Mouse (Mus musculus) CH12.LX (cell line): ENCODE data around the gene Taf12. TPM values are rescaled to one million over a fixed set of nuclear protein-coding genes. Genes with fewer than 3 reads are reported as not detected.
A peak's percentile ranks its signal among the peaks of the same experiment; 100 is the strongest.

ENCODE experiments used
- DNase-seq: peaks from one replicate; pipeline ENCODE4 v3.0.0-alpha.2; 2013; ENCODE audit errors: extremely low read depth
- H3K27ac ChIP-seq: 2 replicates; pipeline ENCODE4 v1.5.1; 2012; ENCODE audit warnings: low read depth, mild to moderate bottlenecking, control low read depth, moderate library complexity; ENCODE audit not compliant: insufficient read depth
- H3K27me3 ChIP-seq: replicated peaks from 2 replicates; pipeline ENCODE3; 2012; ENCODE audit warnings: inconsistent platforms
- H3K36me3 ChIP-seq, 2 experiments: replicated peaks in 1 of 2; 2 replicates each; pipeline versions ENCODE3 to v1.6.1; 2012; ENCODE audit warnings: inconsistent platforms in 1 of 2, low read length in 1 of 2, mild to moderate bottlenecking in 1 of 2, mixed read lengths in 1 of 2, moderate library complexity in 1 of 2; ENCODE audit not compliant: control insufficient read depth in 1 of 2, insufficient read depth in 1 of 2
- H3K4me1 ChIP-seq, 2 experiments: 2 replicates each; pipeline ENCODE4 v1.6.1; 2012; ENCODE audit warnings: inconsistent platforms in 1 of 2, moderate library complexity in 1 of 2; ENCODE audit not compliant: insufficient read depth in 2 of 2, control insufficient read depth in 1 of 2
- H3K4me2 ChIP-seq: 2 replicates; pipeline ENCODE4 v1.6.1; 2012; ENCODE audit warnings: low read depth, mild to moderate bottlenecking, control low read depth; ENCODE audit not compliant: poor library complexity, insufficient read depth, severe bottlenecking
- H3K4me3 ChIP-seq, 3 experiments: fragments of 150-350 bp in 1 of 3; sonication (generic) in 1 of 3; replicated peaks in 1 of 3; 2 replicates each; pipeline versions ENCODE3 to v1.5.1; 2011 to 2012; ENCODE audit warnings: low read depth in 2 of 3, low read length in 2 of 3, mild to moderate bottlenecking in 2 of 3, moderate library complexity in 2 of 3, control low read depth in 1 of 3, improper control_type of control experiment in 1 of 3, inconsistent platforms in 1 of 3, mixed read lengths in 1 of 3; ENCODE audit not compliant: poor library complexity in 1 of 3
- H3K79me2 ChIP-seq: replicated peaks from 2 replicates; pipeline ENCODE4 v1.6.1; 2012; ENCODE audit warnings: mild to moderate bottlenecking, moderate library complexity; ENCODE audit not compliant: control insufficient read depth, poor library complexity, insufficient read depth, severe bottlenecking; ENCODE audit errors: extremely low read depth
- H3K9ac ChIP-seq: 2 replicates; pipeline ENCODE4 v1.6.1; 2012; ENCODE audit warnings: low read depth, mild to moderate bottlenecking, control low read depth, moderate library complexity; ENCODE audit not compliant: insufficient read depth
- H3K9me3 ChIP-seq: replicated peaks from 2 replicates; pipeline ENCODE3; 2012; ENCODE audit warnings: low read length, inconsistent platforms, mixed read lengths
- ELF1 ChIP-seq: IDR thresholded peaks from 2 replicates; pipeline ENCODE4 v1.6.1; 2014; ENCODE audit warnings: low read depth, mild to moderate bottlenecking, inconsistent platforms, low read length, improper control_type of control experiment
- ETS1 ChIP-seq: conservative IDR thresholded peaks from 2 replicates; pipeline ENCODE4 v1.6.1; 2012; ENCODE audit warnings: low read depth, mild to moderate bottlenecking, inconsistent platforms, low read length, improper control_type of control experiment, moderate library complexity
- KAT2A ChIP-seq: IDR thresholded peaks from 2 replicates; pipeline ENCODE4 v1.6.1; 2012; ENCODE audit warnings: low read length, improper control_type of control experiment, inconsistent platforms; ENCODE audit not compliant: insufficient replicate concordance
- MAX ChIP-seq: IDR thresholded peaks from 2 replicates; pipeline ENCODE4 v1.6.1; 2011; ENCODE audit warnings: low read length, improper control_type of control experiment
- MEF2A ChIP-seq: IDR thresholded peaks from 2 replicates; pipeline ENCODE4 v1.6.1; 2014; ENCODE audit warnings: low read depth, mild to moderate bottlenecking, inconsistent platforms, low read length, improper control_type of control experiment, borderline replicate concordance
- MXI1 ChIP-seq: IDR thresholded peaks from 2 replicates; pipeline ENCODE4 v1.6.1; 2011; ENCODE audit warnings: mild to moderate bottlenecking, low read depth, low read length, improper control_type of control experiment
- MYC ChIP-seq: IDR thresholded peaks from 2 replicates; pipeline ENCODE4 v1.6.1; 2011; ENCODE audit warnings: low read depth, mild to moderate bottlenecking, improper control_type of control experiment, low read length
- NRF1 ChIP-seq: IDR thresholded peaks from 2 replicates; pipeline ENCODE4 v1.6.1; 2014; ENCODE audit warnings: low read depth, mild to moderate bottlenecking, inconsistent platforms, low read length, improper control_type of control experiment, moderate library complexity
- PAX5 ChIP-seq: IDR thresholded peaks from 2 replicates; pipeline ENCODE4 v1.6.1; 2012; ENCODE audit warnings: low read length, inconsistent platforms, mixed read lengths
- POLR2AphosphoS2 ChIP-seq: IDR thresholded peaks from 2 replicates; pipeline ENCODE4 v1.6.1; 2011; ENCODE audit warnings: low read depth, low read length, improper control_type of control experiment
- SIN3A ChIP-seq: IDR thresholded peaks from 2 replicates; pipeline ENCODE4 v1.6.1; 2012; ENCODE audit warnings: low read length, improper control_type of control experiment, inconsistent platforms
- ZC3H11A ChIP-seq: IDR thresholded peaks from 2 replicates; pipeline ENCODE4 v1.6.1; 2012; ENCODE audit warnings: low read depth, mild to moderate bottlenecking, inconsistent platforms, low read length, improper control_type of control experiment
- ZNF384 ChIP-seq: IDR thresholded peaks from 2 replicates; pipeline ENCODE4 v1.6.1; 2012; ENCODE audit warnings: low read depth, low read length, improper control_type of control experiment, inconsistent platforms
- dilution Hi-C: fragments of 300-500 bp; cut with MboI; formaldehyde crosslinking; loops from 2 replicates; pipeline ENCODE4 v1.14.3; 2020; ENCODE audit warnings: low sequenced_read_pairs; ENCODE audit not compliant: extremely low pct_unique_long_range_greater_than_20kb, extremely low pct_ligation_motif_present
- in situ Hi-C: fragments of 300-500 bp; cut with MboI; formaldehyde crosslinking; loops from 3 replicates; pipeline ENCODE4 v1.14.3; 2019; ENCODE audit warnings: low sequenced_read_pairs, low pct_ligation_motif_present, low pct_unique_long_range_greater_than_20kb, mixed read lengths
- polyA plus RNA-seq: library from polyadenylated mRNA; unstranded; fragments of >175 nt; gene quantifications from 2 replicates; pipeline ENCODE4 v1.2.1, GENCODE M21; 2012; ENCODE audit warnings: low read depth; ENCODE audit not compliant: insufficient read length
- total RNA-seq, 2 experiments: library from RNA; depleted of rRNA; stranded (reverse); fragments of 300-350 nt in 1 of 2; fragments of >200 nt in 1 of 2; gene quantifications; 2 replicates each; pipeline ENCODE4 v1.2.3; 2012 to 2014

Taf12 gene
- total and polyA plus RNA-seq, 3 experiments: 29.8 to 74.7 (median 47.8) TPM

- in situ Hi-C loops: no loop called here
- no peak for DNase-seq
- Histone ChIP-seq H3K27ac (peak overlapping the region; percentile 54; the same call in 1 of the 2 replicates), H3K4me2 (peak overlapping the region; percentile 95), H3K79me2 (peaks cover 57% of the 10 kb centered on the region), H3K9ac (peak overlapping the region; percentile 83), H3K4me1 (peaks cover 16 to 51% of the 10 kb centered on the region in 2 experiments), H3K36me3 (peaks cover 2 to 34% of the 10 kb centered on the region in 2 experiments), H3K9me3 (no peaks in the 10 kb centered on the region), H3K27me3 (no peaks in the 10 kb centered on the region), H3K4me3 (peak overlapping the region; percentile 91 to 95 (median 93))
- dilution Hi-C loops: no loop called here
- TF ChIP-seq SIN3A (peak; percentile 76), ELF1 (peak; percentile 63), ETS1 (no peak), POLR2AphosphoS2 (no peak), PAX5 (no peak), ZC3H11A (no peak), MEF2A (no peak), KAT2A (no peak), NRF1 (peak; percentile 47), ZNF384 (no peak), MYC (peak; percentile 94), MXI1 (peak; percentile 86; the same call in 1 of the 2 replicates), MAX (peak; percentile 82)
These were observed 70.4 kb downstream of the Taf12 start for GRCm38 (mm10) chr4:132344403-132345134.

Other genes with a start within 250 kb of the Taf12 start
- gene Gm10300, start 199.7 kb upstream of the Taf12 start, total RNA-seq (2012; rRNA removed): 0.08 TPM in 2 replicates
- gene Gm10300, start 199.7 kb upstream of the Taf12 start, total RNA-seq (2014; rRNA removed): not detected in 2 replicates
- not detected in 2 replicates for gene Gm10300, start 199.7 kb upstream of the Taf12 start, polyA plus RNA-seq
- 8.4 and 10.0 TPM in 2 replicates for gene Epb41, start 199.1 kb upstream of the Taf12 start, total RNA-seq (2012; rRNA removed)
- 6.0 and 7.1 TPM in 2 replicates for gene Epb41, start 199.1 kb upstream of the Taf12 start, total RNA-seq (2014; rRNA removed)
- 16.5 and 21.6 TPM in 2 replicates for gene Epb41, start 199.1 kb upstream of the Taf12 start, polyA plus RNA-seq
- not detected in 2 replicates for gene Oprd1, start 129.9 kb upstream of the Taf12 start, total RNA-seq (2012; rRNA removed)
- gene Oprd1, start 129.9 kb upstream of the Taf12 start, total RNA-seq (2014; rRNA removed): not detected in 2 replicates
- not detected in 2 replicates for gene Oprd1, start 129.9 kb upstream of the Taf12 start, polyA plus RNA-seq
- 51.6 and 63.8 TPM in 2 replicates for gene Ythdf2, start 62.1 kb upstream of the Taf12 start, total RNA-seq (2012; rRNA removed)
- 53.3 and 56.5 TPM in 2 replicates for gene Ythdf2, start 62.1 kb upstream of the Taf12 start, total RNA-seq (2014; rRNA removed)
- gene Ythdf2, start 62.1 kb upstream of the Taf12 start, polyA plus RNA-seq: 78.3 and 79.4 TPM in 2 replicates
- gene Gmeb1, start 12.8 kb upstream of the Taf12 start, total RNA-seq (2012; rRNA removed): 8.8 and 9.0 TPM in 2 replicates
- gene Gmeb1, start 12.8 kb upstream of the Taf12 start, total RNA-seq (2014; rRNA removed): 7.9 and 8.2 TPM in 2 replicates
- 18.0 and 19.3 TPM in 2 replicates for gene Gmeb1, start 12.8 kb upstream of the Taf12 start, polyA plus RNA-seq
- 0.38 and 0.51 TPM in 2 replicates for gene Rab42, start 29.0 kb downstream of the Taf12 start, total RNA-seq (2012; rRNA removed)
- gene Rab42, start 29.0 kb downstream of the Taf12 start, total RNA-seq (2014; rRNA removed): not detected in 2 replicates
- gene Rab42, start 29.0 kb downstream of the Taf12 start, polyA plus RNA-seq: 0.31 TPM in 1 of 2 replicates, not detected in the other
- gene Trnau1ap, start 55.2 kb downstream of the Taf12 start, total RNA-seq (2012; rRNA removed): 71.5 and 86.5 TPM in 2 replicates
- 70.6 and 80.5 TPM in 2 replicates for gene Trnau1ap, start 55.2 kb downstream of the Taf12 start, total RNA-seq (2014; rRNA removed)
- gene Trnau1ap, start 55.2 kb downstream of the Taf12 start, polyA plus RNA-seq: 60.7 and 64.4 TPM in 2 replicates
- gene Rcc1, start 79.2 kb downstream of the Taf12 start, total RNA-seq (2012; rRNA removed): 93.6 and 126 TPM in 2 replicates
- gene Rcc1, start 79.2 kb downstream of the Taf12 start, total RNA-seq (2014; rRNA removed): 148 and 150 TPM in 2 replicates
- gene Rcc1, start 79.2 kb downstream of the Taf12 start, polyA plus RNA-seq: 149 and 170 TPM in 2 replicates
- gene Phactr4, start 148.1 kb downstream of the Taf12 start, total RNA-seq (2012; rRNA removed): 1.0 and 1.4 TPM in 2 replicates
- 0.72 and 0.95 TPM in 2 replicates for gene Phactr4, start 148.1 kb downstream of the Taf12 start, total RNA-seq (2014; rRNA removed)
- gene Phactr4, start 148.1 kb downstream of the Taf12 start, polyA plus RNA-seq: 9.6 and 9.9 TPM in 2 replicates
- gene Med18, start 189.5 kb downstream of the Taf12 start, total RNA-seq (2012; rRNA removed): 17.6 and 20.9 TPM in 2 replicates
- gene Med18, start 189.5 kb downstream of the Taf12 start, total RNA-seq (2014; rRNA removed): 13.9 and 15.5 TPM in 2 replicates
- 12.7 TPM in 2 replicates for gene Med18, start 189.5 kb downstream of the Taf12 start, polyA plus RNA-seq
- gene Sesn2, start 236.1 kb downstream of the Taf12 start, total RNA-seq (2012; rRNA removed): 44.3 and 68.1 TPM in 2 replicates
- 35.4 and 35.6 TPM in 2 replicates for gene Sesn2, start 236.1 kb downstream of the Taf12 start, total RNA-seq (2014; rRNA removed)
- 31.5 and 40.1 TPM in 2 replicates for gene Sesn2, start 236.1 kb downstream of the Taf12 start, polyA plus RNA-seq